Mouse (Mus musculus) forebrain, embryonic 15.5 days (tissue): ENCODE results near the gene Aff3. TPM values are rescaled to one million over a fixed set of nuclear protein-coding genes. Genes with fewer than 3 reads are reported as not detected.

ENCODE experiments used
- ATAC-seq: fragments of 200-750 bp; cut with Nextera tagmentation; replicated peaks from 2 replicates; pipeline ENCODE4 v1.8.0; 2017; ENCODE audit warnings: mild to moderate bottlenecking, moderate TSS enrichment, moderate library complexity
- H3K27ac ChIP-seq: fragments of 300-500 bp; sonication (generic); replicated peaks from 2 replicates; pipeline ENCODE4 v1.5.1; 2015; ENCODE audit warnings: mild to moderate bottlenecking, inconsistent platforms
- H3K27me3 ChIP-seq: fragments of 300-500 bp; sonication (generic); 2 replicates; pipeline ENCODE4 v1.6.1; 2015; ENCODE audit warnings: inconsistent platforms
- H3K36me3 ChIP-seq: fragments of 300-500 bp; sonication (generic); 2 replicates; pipeline ENCODE4 v1.6.1; 2015; ENCODE audit warnings: mild to moderate bottlenecking, inconsistent platforms
- H3K4me1 ChIP-seq: fragments of 300-500 bp; sonication (generic); 2 replicates; pipeline ENCODE4 v1.6.1; 2015; ENCODE audit warnings: inconsistent platforms
- H3K4me2 ChIP-seq: fragments of 300-500 bp; sonication (generic); replicated peaks from 2 replicates; pipeline ENCODE4 v1.6.1; 2015; ENCODE audit warnings: mild to moderate bottlenecking, inconsistent platforms
- H3K4me3 ChIP-seq: fragments of 300-500 bp; sonication (generic); 2 replicates; pipeline ENCODE4 v1.5.1; 2015; ENCODE audit warnings: mild to moderate bottlenecking, inconsistent platforms
- H3K9ac ChIP-seq: fragments of 300-500 bp; sonication (generic); replicated peaks from 2 replicates; pipeline ENCODE4 v1.6.1; 2015; ENCODE audit warnings: mild to moderate bottlenecking, inconsistent platforms
- H3K9me3 ChIP-seq: fragments of 300-500 bp; sonication (generic); 2 replicates; pipeline ENCODE4 v1.6.1; 2016; ENCODE audit warnings: inconsistent platforms
- WGBS: fragments of 180-500 bp; shearing (Covaris S2); methylation state at CpG from one replicate; pipeline ENCODE4 v1.1.7; 2015; ENCODE audit warnings: mixed read lengths; 5-methylcytosine and 5-hydroxymethylcytosine counted together
- polyA plus RNA-seq: library from polyadenylated mRNA; unstranded; fragments of >200 nt; fragmentation: Nextera tagmentation; extraction: Ambion mirVana; gene quantifications from 2 replicates; pipeline ENCODE4 v1.2.1, GENCODE M21; 2015

Gene Aff3
- polyA plus RNA-seq, 1 experiment from 2014 or later = 36.9 TPM

DNA sequence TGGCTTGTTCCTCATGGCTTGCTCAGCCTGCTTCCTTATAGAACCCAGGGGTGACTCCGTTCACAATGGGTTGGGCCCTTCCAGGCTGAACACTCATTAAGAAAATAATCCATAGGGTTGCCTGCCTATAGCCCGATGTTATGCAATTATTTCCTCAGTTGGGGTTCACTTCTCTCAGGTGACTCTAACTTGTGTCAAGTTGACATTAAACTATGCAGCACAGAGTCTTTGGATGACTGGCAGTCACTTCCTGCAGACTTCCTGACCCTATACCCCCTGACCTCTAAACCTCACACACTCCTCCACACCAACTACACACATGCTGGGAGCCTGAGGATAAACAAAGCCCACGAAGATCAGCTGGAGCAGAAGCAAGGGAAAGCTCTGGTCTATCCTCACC lies 15.6 kb downstream of the Aff3 start:
- H3K27ac ChIP-seq = no peak overlapping the region
- H3K27me3 ChIP-seq = no peaks in the 10 kb centered on the region
- H3K4me1 ChIP-seq = no peaks in the 10 kb centered on the region
- 77% methylated on average over 3 of the region's 3 CpGs for WGBS
- H3K9me3 ChIP-seq = no peaks in the 10 kb centered on the region
- H3K36me3 ChIP-seq = no peaks in the 10 kb centered on the region
- no peak overlapping the region for H3K4me2 ChIP-seq
- no peak for ATAC-seq
- H3K4me3 ChIP-seq = no peak overlapping the region
- H3K9ac ChIP-seq = no peak overlapping the region

GRCm38 (mm10) chr1:38642288-38642687 lies 22.5 kb downstream of the Aff3 start:
- Histone ChIP-seq H3K4me1 (no peaks in the 10 kb centered on the region), H3K9me3 (no peaks in the 10 kb centered on the region), H3K36me3 (no peaks in the 10 kb centered on the region), H3K27me3 (no peaks in the 10 kb centered on the region), H3K4me2 (no peak overlapping the region), H3K9ac (no peak overlapping the region), H3K27ac (no peak overlapping the region), H3K4me3 (no peak overlapping the region)
- ATAC-seq = no peak
- 13% methylated on average over 4 of the region's 4 CpGs for WGBS

GRCm38 (mm10) chr1:38639669-38640068 lies 25.1 kb downstream of the Aff3 start:
- peaks cover 5% of the 10 kb centered on the region; the same call in 1 of the 2 replicates for H3K4me1 ChIP-seq
- WGBS = 76% methylated on average over 5 of the region's 5 CpGs
- H3K27me3 ChIP-seq = no peaks in the 10 kb centered on the region
- H3K27ac ChIP-seq = no peak overlapping the region
- no peak overlapping the region for H3K4me3 ChIP-seq
- H3K9me3 ChIP-seq = no peaks in the 10 kb centered on the region
- no peak overlapping the region for H3K4me2 ChIP-seq
- no peak overlapping the region for H3K9ac ChIP-seq
- ATAC-seq = no peak
- H3K36me3 ChIP-seq = no peaks in the 10 kb centered on the region

- Histone ChIP-seq H3K4me1 (peaks cover 39% of the 10 kb centered on the region), H3K27me3 (no peaks in the 10 kb centered on the region), H3K9me3 (no peaks in the 10 kb centered on the region), H3K36me3 (no peaks in the 10 kb centered on the region), H3K9ac (no peak overlapping the region), H3K4me3 (no peak overlapping the region), H3K27ac (no peak overlapping the region), H3K4me2 (no peak overlapping the region)
- no peak for ATAC-seq
- 80% methylated on average over 7 of the region's 7 CpGs for WGBS
Measured at GRCm38 (mm10) chr1:38635596-38635995, 29.2 kb downstream of the Aff3 start.

DNA sequence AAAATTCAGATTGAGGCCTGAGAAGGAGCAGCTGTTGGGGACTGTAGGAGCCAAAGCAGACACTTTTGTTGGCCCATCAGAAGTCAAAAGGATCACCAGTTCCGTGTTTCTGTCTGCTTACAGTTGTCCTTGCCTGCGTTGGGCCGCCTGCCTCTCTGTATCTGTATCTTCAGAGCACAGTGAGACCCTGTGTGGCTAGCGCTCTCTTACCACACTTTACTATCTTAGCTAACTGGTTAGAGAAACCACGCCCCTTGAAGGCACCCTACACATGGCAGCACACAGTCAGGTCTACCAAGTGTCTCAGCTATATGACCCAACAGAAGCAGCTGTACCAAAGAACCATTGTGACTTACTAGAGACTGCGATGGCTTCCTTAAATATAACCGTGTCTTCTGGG lies 30.7 kb downstream of the Aff3 start:
- Histone ChIP-seq H3K9me3 (no peaks in the 10 kb centered on the region), H3K4me1 (peaks cover 46% of the 10 kb centered on the region), H3K27ac (0 out of 2 replicates have a peak overlapping the region, but pooled peaks have one; percentile 90), H3K4me2 (no peak overlapping the region), H3K4me3 (no peak overlapping the region), H3K9ac (no peak overlapping the region), H3K27me3 (no peaks in the 10 kb centered on the region), H3K36me3 (no peaks in the 10 kb centered on the region)
- 85% methylated on average over 7 of the region's 7 CpGs for WGBS
- no peak for ATAC-seq

DNA sequence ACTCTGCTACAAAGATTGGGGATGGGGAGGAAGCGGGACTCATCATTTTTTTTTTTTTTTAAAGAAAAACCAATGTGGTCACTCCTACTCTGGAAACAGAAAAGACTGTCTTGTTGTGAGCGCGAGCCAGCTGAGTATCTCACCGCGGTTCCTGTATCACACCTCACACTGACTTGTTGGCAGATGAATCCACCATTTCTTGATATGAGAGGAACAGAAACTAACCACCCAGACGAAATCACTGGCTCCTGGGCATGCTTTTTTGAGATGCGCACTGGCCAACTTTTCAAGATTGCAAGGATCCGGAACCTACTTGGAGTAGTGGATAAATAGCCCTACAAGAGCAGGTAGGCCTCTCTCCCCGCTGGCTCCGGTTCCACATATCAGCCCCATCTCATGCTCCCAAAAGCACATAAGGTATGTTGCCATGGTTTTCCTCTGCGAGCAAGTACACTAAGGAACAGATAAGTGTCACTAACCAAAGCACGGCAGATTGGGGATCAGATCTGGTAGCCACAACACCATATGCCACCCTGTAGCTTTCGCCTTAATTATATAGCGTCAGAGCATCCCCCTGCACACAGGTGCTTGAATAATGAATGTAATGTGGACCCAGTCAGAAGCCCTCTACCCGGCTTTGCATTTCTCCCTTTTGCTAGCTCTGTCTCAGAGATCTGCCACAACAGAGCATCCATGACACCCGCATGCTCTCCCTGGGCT lies 32.1 kb downstream of the Aff3 start:
- no peaks in the 10 kb centered on the region for H3K36me3 ChIP-seq
- peak; percentile 81 for ATAC-seq
- H3K9ac ChIP-seq = no peak overlapping the region
- H3K4me2 ChIP-seq = no peak overlapping the region
- peak overlapping the region; percentile 90 for H3K27ac ChIP-seq
- H3K4me3 ChIP-seq = no peak overlapping the region
- H3K9me3 ChIP-seq = no peaks in the 10 kb centered on the region
- no peaks in the 10 kb centered on the region for H3K27me3 ChIP-seq
- 52% methylated on average over 16 of the region's 16 CpGs for WGBS
- peaks cover 59% of the 10 kb centered on the region for H3K4me1 ChIP-seq

GRCm38 (mm10) chr1:38631501-38632279 lies 33.1 kb downstream of the Aff3 start:
- WGBS = 38% methylated on average over 7 of the region's 7 CpGs
- no peaks in the 10 kb centered on the region for H3K27me3 ChIP-seq
- ATAC-seq = no peak
- H3K4me3 ChIP-seq = no peak overlapping the region
- no peaks in the 10 kb centered on the region for H3K36me3 ChIP-seq
- H3K9me3 ChIP-seq = no peaks in the 10 kb centered on the region
- no peak overlapping the region for H3K9ac ChIP-seq
- no peak overlapping the region for H3K4me2 ChIP-seq
- peaks cover 59% of the 10 kb centered on the region for H3K4me1 ChIP-seq
- H3K27ac ChIP-seq = peak overlapping the region; percentile 90

DNA sequence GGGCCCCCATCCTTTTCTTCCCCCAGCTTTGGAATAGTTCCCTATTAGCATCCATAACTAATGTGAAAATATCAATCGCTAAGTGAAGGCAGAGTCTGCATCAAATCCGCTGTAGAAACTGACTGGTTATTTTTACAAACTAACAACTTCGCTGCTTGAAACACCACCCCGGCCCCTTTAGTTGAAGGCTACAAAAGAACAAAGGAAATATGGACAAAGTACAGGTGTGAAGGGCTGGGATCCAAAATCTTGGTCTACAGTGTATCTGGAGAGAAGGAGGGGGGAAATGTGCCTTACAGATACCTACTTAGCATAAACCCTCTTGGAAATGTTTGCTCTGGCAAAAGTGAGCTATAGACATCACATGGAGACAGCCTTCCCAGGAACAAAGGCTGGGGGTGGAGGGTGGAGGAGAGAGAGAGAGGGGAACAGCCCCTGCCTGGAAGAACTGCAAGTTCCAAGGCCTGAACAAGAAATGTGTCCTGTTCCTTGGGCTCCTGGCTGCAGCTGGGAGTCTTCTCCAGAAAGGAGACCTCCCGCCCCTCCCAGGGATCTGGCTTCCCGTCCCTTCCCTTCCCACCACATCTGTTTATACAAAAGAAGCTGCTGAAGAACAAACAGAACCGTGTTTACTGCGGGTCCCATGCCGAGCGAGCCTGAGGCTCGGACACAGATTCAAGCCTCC lies 35.7 kb downstream of the Aff3 start:
- peak overlapping the region; percentile 97 for H3K27ac ChIP-seq
- no peak overlapping the region for H3K4me3 ChIP-seq
- H3K36me3 ChIP-seq = no peaks in the 10 kb centered on the region
- H3K9me3 ChIP-seq = no peaks in the 10 kb centered on the region
- WGBS = 20% methylated on average over 11 of the region's 11 CpGs
- H3K4me1 ChIP-seq = peaks cover 74% of the 10 kb centered on the region
- ATAC-seq = no peak
- H3K4me2 ChIP-seq = peak overlapping the region; percentile 78; the same call in 1 of the 2 replicates
- H3K9ac ChIP-seq = peak overlapping the region; percentile 96
- no peaks in the 10 kb centered on the region for H3K27me3 ChIP-seq

DNA sequence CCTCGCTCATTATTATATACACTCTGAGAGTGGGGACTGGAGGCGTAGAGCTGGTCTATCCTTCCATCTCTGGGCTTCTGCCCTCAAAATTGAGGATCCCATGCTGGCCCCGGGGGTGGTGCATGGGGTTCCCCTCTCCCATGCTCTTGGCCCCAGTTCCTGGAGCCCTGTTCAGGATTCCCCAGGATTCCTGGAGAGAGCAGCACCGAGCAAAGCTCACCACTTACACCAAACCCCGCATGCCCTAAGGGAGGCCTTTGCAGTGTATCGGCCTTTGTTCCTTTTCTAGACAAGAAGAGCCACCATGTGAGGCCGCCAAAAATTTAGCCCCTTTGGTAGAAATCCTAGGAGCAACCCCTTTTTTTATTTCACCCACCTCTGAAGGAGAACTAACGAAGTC lies 36.3 kb downstream of the Aff3 start:
- Histone ChIP-seq H3K4me1 (peaks cover 73% of the 10 kb centered on the region), H3K4me2 (peak overlapping the region; percentile 78), H3K4me3 (peak overlapping the region; percentile 99), H3K9ac (peak overlapping the region; percentile 96), H3K36me3 (no peaks in the 10 kb centered on the region), H3K27me3 (no peaks in the 10 kb centered on the region), H3K27ac (peak overlapping the region; percentile 97), H3K9me3 (no peaks in the 10 kb centered on the region)
- ATAC-seq = 0 out of 2 replicates have a peak, but pooled peaks have one; percentile 15
- WGBS = 14% methylated on average over 8 of the region's 8 CpGs

GRCm38 (mm10) chr1:38627683-38628361 lies 36.9 kb downstream of the Aff3 start:
- H3K27me3 ChIP-seq = no peaks in the 10 kb centered on the region
- peaks cover 72% of the 10 kb centered on the region for H3K4me1 ChIP-seq
- no peaks in the 10 kb centered on the region for H3K36me3 ChIP-seq
- peak overlapping the region; percentile 99 for H3K4me3 ChIP-seq
- H3K4me2 ChIP-seq = peak overlapping the region; percentile 78
- H3K27ac ChIP-seq = peak overlapping the region; percentile 97
- H3K9me3 ChIP-seq = no peaks in the 10 kb centered on the region
- peak overlapping the region; percentile 96 for H3K9ac ChIP-seq
- under 1% methylated on average over 42 of the region's 42 CpGs for WGBS
- ATAC-seq = peak; percentile 54

DNA sequence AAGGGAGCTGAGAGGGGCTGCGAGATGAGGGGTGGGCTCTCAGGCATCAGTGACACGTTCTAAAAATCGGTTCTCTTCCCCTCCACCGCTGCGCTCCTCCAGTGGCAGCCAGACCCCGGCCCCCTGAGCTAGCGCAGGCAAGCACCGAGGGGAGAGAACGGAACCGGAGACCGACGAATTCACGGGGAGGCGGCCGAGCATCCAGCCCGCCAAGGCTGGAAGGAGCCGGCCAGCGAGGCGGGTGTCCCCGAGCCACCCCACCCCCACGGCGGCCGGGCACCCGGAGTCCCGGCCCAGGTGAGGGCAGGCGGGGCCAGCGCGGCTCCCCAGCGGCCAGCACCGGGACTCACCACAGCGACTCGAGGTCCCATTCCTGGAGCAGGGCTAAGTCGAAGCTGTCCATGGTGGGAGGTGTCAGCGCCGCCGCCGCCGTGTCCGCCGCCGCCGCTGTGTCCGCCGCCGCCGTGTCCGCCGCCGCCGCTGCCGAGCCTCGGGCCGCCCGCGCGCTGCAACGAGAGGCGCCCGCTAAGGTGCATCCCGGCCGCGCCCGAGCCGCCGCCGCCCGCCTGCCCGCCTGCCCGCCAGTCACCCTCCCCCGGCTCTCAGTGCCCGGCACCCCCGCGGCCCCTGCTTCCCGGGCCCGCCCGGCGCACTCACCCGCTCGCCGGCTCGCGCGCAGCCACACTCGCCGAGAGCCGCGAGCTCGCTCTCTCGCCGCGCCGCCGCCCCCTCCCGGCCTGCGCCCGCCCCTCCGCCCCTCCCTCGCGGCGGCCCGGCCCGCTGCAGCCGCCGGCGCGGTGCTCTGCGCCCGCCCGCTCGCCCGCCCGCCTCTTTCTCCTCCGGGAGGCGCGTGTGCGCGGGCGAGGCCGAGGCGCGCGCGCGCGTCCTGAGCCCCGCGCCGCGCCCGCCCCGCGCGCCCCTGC lies 37.8 kb downstream of the Aff3 start:
- Histone ChIP-seq H3K27me3 (no peaks in the 10 kb centered on the region), H3K4me1 (peaks cover 65% of the 10 kb centered on the region), H3K9ac (peak overlapping the region; percentile 96), H3K36me3 (no peaks in the 10 kb centered on the region), H3K9me3 (no peaks in the 10 kb centered on the region), H3K4me3 (peak overlapping the region; percentile 99), H3K27ac (peak overlapping the region; percentile 97), H3K4me2 (peak overlapping the region; percentile 78)
- peak; percentile 87 for ATAC-seq
- WGBS = under 1% methylated on average over 105 of the region's 133 CpGs
